In the genomic region with DNA sequence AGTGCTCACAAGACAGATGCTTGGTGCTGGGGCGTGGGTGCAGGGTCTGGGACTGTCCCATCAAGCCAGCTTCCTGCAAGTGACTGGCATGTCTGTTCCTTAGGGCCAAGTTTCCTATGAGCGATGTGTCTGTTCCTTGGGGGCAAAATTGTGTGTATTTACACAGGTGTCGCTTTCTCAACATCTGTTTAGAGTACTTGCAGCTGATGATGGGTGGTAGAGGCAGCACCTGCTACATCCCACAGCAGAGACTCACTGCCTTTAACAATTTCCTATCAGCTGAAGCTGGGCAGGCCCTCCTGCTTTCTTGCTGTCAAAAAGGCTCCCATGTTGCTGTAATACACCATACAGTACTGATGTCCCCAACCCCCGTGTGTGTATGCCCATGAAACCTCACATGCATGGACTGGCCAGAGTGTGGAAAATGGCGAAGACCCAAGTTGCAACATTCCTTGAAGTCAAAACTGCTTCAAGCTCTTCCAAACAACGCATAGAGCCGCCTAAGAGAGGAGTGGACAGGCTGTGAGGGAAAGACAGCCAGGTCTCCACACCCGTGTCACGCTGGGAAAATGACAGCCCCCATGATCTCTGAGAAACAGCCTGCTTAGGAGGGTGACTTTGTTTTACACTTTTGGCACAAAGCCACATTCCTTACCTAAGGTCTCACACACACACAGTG, we compare ENCODE assay signal across 8 mouse cellular contexts. TPM values are rescaled to one million over a fixed set of nuclear protein-coding genes. Genes with fewer than 3 reads are reported as not detected.
DNase-seq lines count a peak whose midpoint lies in the region; ATAC-seq and TF ChIP-seq lines count a peak whose summit lies in the region.

No protein-coding gene starts in this region.

- H3K79me2 ChIP-seq in liver, adult 2 months (ENCODE audit: control insufficient read depth, insufficient read depth, low read length) = peaks cover 8% of the 10 kb centered on the region

- H3K9ac ChIP-seq in liver, adult 2 months (ENCODE audit: low read depth, low read length) = peak overlapping the region; percentile 77
- peak overlapping the region; percentile 72 for H3K9ac ChIP-seq in forebrain, embryonic 11.5 days (ENCODE audit: low read length)
- peak overlapping the region; percentile 57 for H3K9ac ChIP-seq in limb, embryonic 12.5 days (replicated peaks)
- H3K9ac ChIP-seq in neural tube, embryonic 11.5 days (ENCODE audit: low read length) = peak overlapping the region; percentile 74

- DNase-seq in liver, adult 2 months (ENCODE audit: extremely low read depth, low read depth, low spot score) = peak; percentile 75
- no peak for DNase-seq in liver
- DNase-seq in forebrain, embryonic 11.5 days (ENCODE audit: low spot score) = no peak
- DNase-seq in neural tube, embryonic 11.5 days (ENCODE audit: low spot score) = no peak
- no peak for DNase-seq in adrenal gland, adult (ENCODE audit: inconsistent age in 2 of 2, low spot score in 1 of 2)
- DNase-seq in MN1 (ENCODE audit: low spot score) = no peak

- 19% methylated on average over 9 of the region's 9 CpGs for WGBS in liver, adult 2 months
- WGBS in bone marrow, adult 2 months = 29% methylated on average over 9 of the region's 9 CpGs
- WGBS in forebrain, embryonic 11.5 days = 39% methylated on average over 9 of the region's 9 CpGs
- 35% methylated on average over 9 of the region's 9 CpGs for WGBS in limb, embryonic 12.5 days
- WGBS in neural tube, embryonic 11.5 days = 31% methylated on average over 9 of the region's 9 CpGs

- no peaks in the 10 kb centered on the region for H3K27me3 ChIP-seq in liver, adult 2 months (ENCODE audit: control insufficient read depth, insufficient read depth, low read length)
- H3K27me3 ChIP-seq in forebrain, embryonic 11.5 days (ENCODE audit: control insufficient read depth, insufficient read depth, low read length) = no peaks in the 10 kb centered on the region
- no peaks in the 10 kb centered on the region for H3K27me3 ChIP-seq in limb, embryonic 12.5 days
- no peaks in the 10 kb centered on the region for H3K27me3 ChIP-seq in neural tube, embryonic 11.5 days (ENCODE audit: control insufficient read depth, insufficient read depth, low read length)

- peak overlapping the region; percentile 55 for H3K4me3 ChIP-seq in liver, adult 2 months (ENCODE audit: insufficient read depth, low read depth, low read length)
- H3K4me3 ChIP-seq in bone marrow, adult 2 months (replicated peaks; ENCODE audit: control insufficient read depth, low read depth, low read length) = peak overlapping the region; percentile 67
- H3K4me3 ChIP-seq in forebrain, embryonic 11.5 days (ENCODE audit: low read depth, low read length) = peak overlapping the region; percentile 85
- peak overlapping the region; percentile 80 for H3K4me3 ChIP-seq in limb, embryonic 12.5 days (replicated peaks)
- H3K4me3 ChIP-seq in neural tube, embryonic 11.5 days (ENCODE audit: low read depth, low read length) = peak overlapping the region; percentile 83

- TF ChIP-seq CTCF in liver, adult 2 months (IDR thresholded peaks at IDR 0.05; ENCODE audit: low read depth, low read length) = no peak
- no peak for TF ChIP-seq CTCF in bone marrow, adult 2 months (IDR thresholded peaks at IDR 0.05; ENCODE audit: control insufficient read depth, insufficient read depth, low read length)

- peaks cover 24% of the 10 kb centered on the region for H3K4me1 ChIP-seq in liver, adult 2 months (ENCODE audit: control insufficient read depth, insufficient read depth, low read length)
- H3K4me1 ChIP-seq in bone marrow, adult 2 months (ENCODE audit: control insufficient read depth, insufficient read depth, low read length) = peaks cover 11% of the 10 kb centered on the region
- peaks cover 13% of the 10 kb centered on the region for H3K4me1 ChIP-seq in forebrain, embryonic 11.5 days (replicated peaks; ENCODE audit: control insufficient read depth, insufficient read depth, low read length)
- H3K4me1 ChIP-seq in limb, embryonic 12.5 days (replicated peaks) = peaks cover 26% of the 10 kb centered on the region
- H3K4me1 ChIP-seq in neural tube, embryonic 11.5 days (ENCODE audit: control insufficient read depth, insufficient read depth, low read length) = peaks cover 18% of the 10 kb centered on the region

- TF ChIP-seq POLR2A in liver, adult 2 months (IDR thresholded peaks at IDR 0.05; ENCODE audit: extremely low read depth, insufficient read depth, low read length) = no peak
- no peak for TF ChIP-seq POLR2A in bone marrow, adult 2 months (IDR thresholded peaks at IDR 0.05; ENCODE audit: borderline replicate concordance, control insufficient read depth, low read depth, low read length)

- peak overlapping the region; percentile 53 for H3K4me2 ChIP-seq in forebrain, embryonic 11.5 days (ENCODE audit: low read depth, low read length, severe bottlenecking)
- peak overlapping the region; percentile 71 for H3K4me2 ChIP-seq in limb, embryonic 12.5 days
- peak overlapping the region; percentile 67 for H3K4me2 ChIP-seq in neural tube, embryonic 11.5 days (ENCODE audit: low read depth)

- H3K36me3 ChIP-seq in liver, adult 2 months (ENCODE audit: control insufficient read depth, insufficient read depth, low read length) = peaks cover 23% of the 10 kb centered on the region
- peaks cover 7% of the 10 kb centered on the region; the same call in 1 of the 2 replicates for H3K36me3 ChIP-seq in forebrain, embryonic 11.5 days (ENCODE audit: control insufficient read depth, insufficient read depth, low read length)
- peaks cover 23% of the 10 kb centered on the region for H3K36me3 ChIP-seq in limb, embryonic 12.5 days
- H3K36me3 ChIP-seq in neural tube, embryonic 11.5 days (ENCODE audit: control insufficient read depth, insufficient read depth, low read length) = peaks cover 4% of the 10 kb centered on the region; the same call in 1 of the 2 replicates

- peak; percentile 0; the same call in 1 of the 2 replicates for ATAC-seq in forebrain, embryonic 11.5 days (replicated peaks; ENCODE audit: low FRiP score)
- no peak; the same call in 1 of the 2 replicates for ATAC-seq in limb, embryonic 12.5 days (ENCODE audit: insufficient number of reproducible peaks, insufficient read depth, low FRiP score, low TSS enrichment, low read depth)
- ATAC-seq in neural tube, embryonic 11.5 days (ENCODE audit: insufficient read depth, low FRiP score, low TSS enrichment) = no peak

- H3K27ac ChIP-seq in liver, adult 2 months (replicated peaks; ENCODE audit: insufficient read depth, low read depth, low read length) = peak overlapping the region; percentile 92
- H3K27ac ChIP-seq in bone marrow, adult 2 months (ENCODE audit: control insufficient read depth, insufficient read depth, low read depth, low read length, poor library complexity) = peak overlapping the region; percentile 40
- peak overlapping the region; percentile 73 for H3K27ac ChIP-seq in forebrain, embryonic 11.5 days (ENCODE audit: low read depth, low read length)
- H3K27ac ChIP-seq in limb, embryonic 12.5 days = peak overlapping the region; percentile 87
- peak overlapping the region; percentile 91 for H3K27ac ChIP-seq in neural tube, embryonic 11.5 days (ENCODE audit: low read depth, low read length)

- no peaks in the 10 kb centered on the region for H3K9me3 ChIP-seq in forebrain, embryonic 11.5 days (ENCODE audit: control insufficient read depth, low read length)
- no peaks in the 10 kb centered on the region for H3K9me3 ChIP-seq in limb, embryonic 12.5 days
- no peaks in the 10 kb centered on the region for H3K9me3 ChIP-seq in neural tube, embryonic 11.5 days (ENCODE audit: control insufficient read depth, low read length)

RNA-seq across cellular contexts. Expression of gene Insig1, which starts 0.9 kb away (rescaled TPM):
- total RNA-seq in liver, adult 2 months (2014; rRNA removed) = 566 and 594 TPM in 2 replicates
- polyA plus RNA-seq in liver, adult 2 months (2012; rRNA removed) = 465 and 525 TPM in 2 replicates
- polyA plus RNA-seq in bone marrow, adult 2 months (2011; ENCODE audit: insufficient read depth, insufficient read length, low replicate concordance, missing spikeins) = 9.2 and 13.8 TPM in 2 replicates
- 102 and 103 TPM in 2 replicates for polyA plus RNA-seq in forebrain, embryonic 11.5 days (2014; fragmentation: Nextera tagmentation; extraction: Ambion mirVana)
- polyA plus RNA-seq in limb, embryonic 12.5 days (2016; fragmentation: Nextera tagmentation; extraction: Ambion mirVana) = 66.5 and 67.8 TPM in 2 replicates
- 107 and 109 TPM in 2 replicates for polyA plus RNA-seq in neural tube, embryonic 11.5 days (2014; fragmentation: Nextera tagmentation; extraction: Ambion mirVana)

Comparison
In these comparisons a context has a peak if more than half of its experiments do, and no peak if none do; other contexts are left out.
1. H3K27ac ChIP-seq: peak in every context shown above with its lines; median percentile 92 in liver, adult 2 months; 91 in neural tube, embryonic 11.5 days; 87 in limb, embryonic 12.5 days; 73 in forebrain, embryonic 11.5 days; 40 in bone marrow, adult 2 months.